Mouse (Mus musculus): ENCODE results near the gene Aqp3. TPM values are rescaled to one million over a fixed set of nuclear protein-coding genes. Genes with fewer than 3 reads are reported as not detected.

Gene Aqp3
- polyA plus RNA-seq, 1 experiment from 2014 or later = 1.0 TPM

DNA sequence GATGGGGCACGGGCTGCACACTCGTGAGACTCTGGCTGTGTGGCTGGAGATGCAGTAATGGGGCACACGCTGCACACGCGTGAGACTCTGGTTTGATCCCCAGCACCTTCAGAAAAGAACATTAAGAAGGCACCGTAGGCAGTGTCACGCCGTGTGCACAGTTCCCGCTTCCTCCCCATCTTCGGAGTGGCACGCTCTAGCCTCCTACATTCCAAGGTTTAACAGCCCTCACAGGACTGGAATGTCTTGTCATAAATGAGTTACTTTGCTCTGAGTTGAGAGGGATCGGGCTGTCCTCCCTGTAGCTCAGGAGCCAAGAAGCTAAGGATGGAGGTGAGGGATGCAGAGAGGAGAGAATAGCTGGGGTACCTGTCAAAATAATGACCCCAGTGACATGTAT is 55.1 kb downstream of the Aqp3 start:
- DNase-seq (ENCODE audit: low spot score) = no peak
- Histone ChIP-seq H3K9me3 (replicated peaks; ENCODE audit: control insufficient read depth, low read length) (no peaks in the 10 kb centered on the region), H3K27me3 (ENCODE audit: control insufficient read depth, insufficient read depth, low read length) (no peaks in the 10 kb centered on the region), H3K4me3 (ENCODE audit: low read depth, low read length) (no peak overlapping the region), H3K4me1 (ENCODE audit: control insufficient read depth, insufficient read depth, low read length) (no peaks in the 10 kb centered on the region; the same call in 1 of the 2 replicates), H3K4me2 (ENCODE audit: low read depth, low read length) (no peak overlapping the region), H3K9ac (replicated peaks; ENCODE audit: low read length) (no peak overlapping the region), H3K27ac (replicated peaks; ENCODE audit: low read depth, low read length) (no peak overlapping the region), H3K36me3 (replicated peaks; ENCODE audit: control insufficient read depth, insufficient read depth, low read depth, low read length) (no peaks in the 10 kb centered on the region)
- no peak for ATAC-seq (replicated peaks; ENCODE audit: insufficient number of reproducible peaks, low FRiP score, low TSS enrichment, low read depth)
- WGBS = 83% methylated on average over 12 of the region's 12 CpGs

Other genes starting within 250 kb of the Aqp3 start
- 28.3 and 28.9 TPM in 2 replicates for gene B4galt1, start 244.2 kb downstream of the Aqp3 start, polyA plus RNA-seq (2014; fragmentation: Nextera tagmentation; extraction: Ambion mirVana)
- not detected in 2 replicates for gene Spink4, start 178.1 kb downstream of the Aqp3 start, polyA plus RNA-seq (2014; fragmentation: Nextera tagmentation; extraction: Ambion mirVana)
- gene Bag1, start 149.9 kb downstream of the Aqp3 start, polyA plus RNA-seq (2014; fragmentation: Nextera tagmentation; extraction: Ambion mirVana) = 271 and 295 TPM in 2 replicates
- 122 and 142 TPM in 2 replicates for gene Chmp5, start 149.8 kb downstream of the Aqp3 start, polyA plus RNA-seq (2014; fragmentation: Nextera tagmentation; extraction: Ambion mirVana)
- 93.7 and 97.1 TPM in 2 replicates for gene Nfx1, start 127.3 kb downstream of the Aqp3 start, polyA plus RNA-seq (2014; fragmentation: Nextera tagmentation; extraction: Ambion mirVana)
- not detected in 2 replicates for gene Aqp7, start 50.0 kb downstream of the Aqp3 start, polyA plus RNA-seq (2014; fragmentation: Nextera tagmentation; extraction: Ambion mirVana)
- gene Nol6, start 26.3 kb upstream of the Aqp3 start, polyA plus RNA-seq (2014; fragmentation: Nextera tagmentation; extraction: Ambion mirVana) = 18.6 and 20.7 TPM in 2 replicates
- gene Ube2r2, start 37.6 kb upstream of the Aqp3 start, polyA plus RNA-seq (2014; fragmentation: Nextera tagmentation; extraction: Ambion mirVana) = 109 and 110 TPM in 2 replicates
- 67.3 and 69.6 TPM in 2 replicates for gene Ubap2, start 177.0 kb upstream of the Aqp3 start, polyA plus RNA-seq (2014; fragmentation: Nextera tagmentation; extraction: Ambion mirVana)
- gene Dcaf12, start 216.7 kb upstream of the Aqp3 start, polyA plus RNA-seq (2014; fragmentation: Nextera tagmentation; extraction: Ambion mirVana) = 48.3 and 51.3 TPM in 2 replicates

All from embryonic facial prominence, embryonic 11.5 days (tissue).